Mouse (Mus musculus): Measurements from ENCODE around the gene Ctsf.

GRCm38 (mm10) chr19:4849800-4850199 is 5.1 kb upstream of the Ctsf start:
- no peak for TF ChIP-seq CTCF (conservative IDR thresholded peaks at IDR 0.05 in 1 of 2, IDR thresholded peaks at IDR 0.05 in 1 of 2; ENCODE audit: low read depth in 2 of 2, low read length in 2 of 2)
- TF ChIP-seq MAX (IDR thresholded peaks at IDR 0.05; ENCODE audit: low read length), result no peak
- no peak for TF ChIP-seq ZNF384 (IDR thresholded peaks at IDR 0.05; ENCODE audit: low read depth, low read length)
- TF ChIP-seq TCF12 (IDR thresholded peaks at IDR 0.05; ENCODE audit: low read depth, low read length), result no peak
- no peak for TF ChIP-seq POLR2AphosphoS2 (IDR thresholded peaks at IDR 0.05; ENCODE audit: low read depth, low read length)
- TF ChIP-seq SMC3 (IDR thresholded peaks at IDR 0.05; ENCODE audit: low read depth, low read length), result no peak

Measured in CH12.LX (cell line).